Mouse (Mus musculus) ES-CJ7 (cell line): Measurements from ENCODE around the gene Hectd4.
"Not testable (repeated sequence)": the region's sequence is repeated elsewhere in the genome, so short reads cannot be mapped to it uniquely, and the experiment has no call there.

Experiments
- DNase-seq: peaks from one replicate; pipeline ENCODE4 v3.0.0; 2011; ENCODE audit warnings: low read depth, low spot score

The Hectd4 gene

GRCm38 (mm10) chr5:121219980-121220731, at the start of gene Hectd4:
Gene Hectd4 (plus strand): TSS chr5:121220219.
- peak; percentile 93 for DNase-seq

- peak; percentile 35 for DNase-seq
Observed at GRCm38 (mm10) chr5:121172835-121173234, 47.2 kb upstream of the Hectd4 start.

DNA sequence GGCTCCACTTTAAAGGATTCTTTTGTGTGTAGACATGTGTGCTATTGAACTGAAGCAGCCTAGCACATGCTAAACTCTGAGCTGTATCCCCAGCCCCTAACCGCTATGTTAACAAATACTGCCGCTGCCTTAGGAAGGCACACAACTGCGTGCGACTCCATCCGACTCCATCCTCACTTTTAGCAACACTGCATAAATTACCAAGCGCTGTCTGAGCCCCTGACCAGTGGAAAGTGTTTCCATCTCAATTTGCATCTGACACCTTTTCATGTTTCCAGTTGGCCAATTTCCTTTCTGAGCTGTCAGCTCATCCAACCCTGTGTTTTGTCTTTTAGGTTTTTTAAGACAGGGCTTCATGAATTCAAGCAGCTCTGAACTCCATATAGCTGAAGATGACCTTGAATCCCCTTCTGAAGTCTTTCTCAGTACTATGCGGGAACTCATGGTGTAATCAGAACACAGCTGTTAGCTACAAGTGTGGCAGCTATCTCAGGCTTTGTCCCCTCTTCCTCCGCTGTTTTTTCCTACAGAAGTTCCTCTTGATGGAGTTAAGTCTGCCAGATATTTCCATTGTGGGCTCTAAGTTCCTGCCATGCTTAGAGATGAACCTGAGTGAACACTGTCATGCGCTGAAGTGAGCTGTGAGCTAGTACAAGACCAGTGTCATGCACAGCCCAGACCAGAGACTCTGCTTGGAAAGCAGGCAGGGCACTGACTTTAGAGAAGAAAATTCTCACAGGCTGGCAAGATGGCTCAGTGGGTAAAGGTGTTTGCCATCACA, 40.8 kb upstream of the Hectd4 start:
- DNase-seq = no peak

DNA sequence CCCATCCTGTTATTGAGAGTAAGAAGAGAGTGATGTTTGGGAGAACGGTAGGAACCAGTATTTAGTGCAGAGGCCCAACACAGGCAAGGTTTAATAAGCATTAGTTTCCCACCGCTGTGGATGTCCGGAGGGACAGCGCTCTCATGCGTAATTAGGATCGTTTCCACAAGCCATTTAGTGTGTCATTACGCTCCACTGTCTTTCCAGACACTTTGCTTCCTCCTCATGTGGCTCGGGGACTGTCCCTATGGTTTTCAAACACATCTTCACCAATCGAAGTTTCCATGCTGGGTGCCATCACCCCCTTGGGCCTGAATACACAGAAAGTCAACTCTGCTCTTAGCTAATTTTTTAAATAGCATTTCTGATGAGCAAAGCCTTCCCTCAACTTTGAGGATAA, 36.8 kb upstream of the Hectd4 start:
- DNase-seq = no peak

DNA sequence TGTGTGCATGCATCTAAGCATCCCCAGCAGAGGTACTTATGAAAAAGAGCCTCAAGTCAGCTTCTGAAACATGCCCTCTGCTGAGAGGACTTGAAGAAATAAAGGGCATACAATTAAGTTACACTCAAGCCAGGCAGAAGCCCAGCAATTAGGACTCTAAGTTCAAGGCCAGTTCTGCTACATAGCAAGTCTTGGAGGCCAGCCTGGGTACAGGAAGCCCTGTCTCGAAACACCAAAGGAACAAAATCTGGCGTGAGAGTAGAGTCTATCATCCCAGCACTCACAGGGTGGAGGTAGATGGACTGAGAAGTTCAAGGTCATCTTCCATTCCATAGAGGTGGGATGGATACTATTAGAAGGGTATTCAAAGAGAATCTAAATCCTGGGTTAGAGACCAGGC, 35.6 kb upstream of the Hectd4 start:
- no peak for DNase-seq

DNA sequence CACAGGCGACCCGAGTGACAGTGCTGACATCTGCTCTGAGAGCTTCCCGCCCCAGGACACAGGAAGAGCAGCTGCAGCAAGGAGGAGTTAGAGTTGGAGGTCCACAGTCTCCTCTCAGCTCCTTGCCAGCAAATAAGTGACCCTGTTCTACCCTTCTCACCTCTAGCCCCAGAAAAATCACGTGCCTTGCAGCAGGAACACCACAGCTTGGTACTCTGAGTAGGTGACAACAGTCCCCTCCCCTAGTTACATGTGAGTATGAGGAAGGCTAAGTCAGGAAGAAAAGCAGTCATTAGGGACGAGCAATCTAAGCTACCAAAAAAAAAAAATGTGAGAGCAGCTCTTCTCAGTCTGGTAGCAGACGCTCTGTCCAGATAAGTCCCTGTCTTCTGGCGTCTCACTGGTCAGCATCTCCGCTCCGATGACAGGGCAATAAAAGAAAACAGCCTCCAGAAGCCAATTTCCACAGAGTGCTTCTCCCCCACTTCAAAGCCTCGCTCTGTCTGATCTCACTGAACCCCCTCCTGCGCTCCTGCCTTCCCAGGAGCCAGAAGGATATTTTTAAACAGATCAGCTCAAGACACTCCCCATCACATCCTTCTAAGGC, 35.0 kb upstream of the Hectd4 start:
- DNase-seq = no peak

GRCm38 (mm10) chr5:121187580-121188001, 32.4 kb upstream of the Hectd4 start:
- DNase-seq = no peak

DNA sequence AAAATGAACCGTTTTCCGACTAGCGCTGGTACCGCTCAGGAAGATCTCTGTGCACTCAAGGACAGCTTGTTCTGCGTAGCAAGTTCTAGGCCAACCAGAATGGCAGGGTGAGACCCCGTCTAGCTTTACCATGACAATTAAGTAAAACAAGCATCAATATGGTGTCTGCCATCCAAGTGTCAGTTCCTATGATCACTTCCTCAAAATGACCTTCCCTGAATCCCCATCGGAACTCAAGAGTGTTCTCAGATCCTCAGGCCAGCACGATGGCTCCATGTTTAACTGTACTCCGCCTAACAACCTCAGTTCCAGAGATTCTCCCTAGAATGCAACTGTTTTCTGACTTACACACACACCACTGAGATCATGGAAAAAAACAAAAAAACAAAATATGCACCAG, 31.8 kb upstream of the Hectd4 start:
- no peak for DNase-seq

GRCm38 (mm10) chr5:121189182-121189581, 30.8 kb upstream of the Hectd4 start:
- DNase-seq = no peak

GRCm38 (mm10) chr5:121190210-121190835, 29.7 kb upstream of the Hectd4 start:
- DNase-seq = no peak

GRCm38 (mm10) chr5:121190836-121191583, 29.0 kb upstream of the Hectd4 start, which contains the start of gene Ptpn11:
Gene Ptpn11 (minus strand): TSS chr5:121191397.
- peak; percentile 74 for DNase-seq

DNA sequence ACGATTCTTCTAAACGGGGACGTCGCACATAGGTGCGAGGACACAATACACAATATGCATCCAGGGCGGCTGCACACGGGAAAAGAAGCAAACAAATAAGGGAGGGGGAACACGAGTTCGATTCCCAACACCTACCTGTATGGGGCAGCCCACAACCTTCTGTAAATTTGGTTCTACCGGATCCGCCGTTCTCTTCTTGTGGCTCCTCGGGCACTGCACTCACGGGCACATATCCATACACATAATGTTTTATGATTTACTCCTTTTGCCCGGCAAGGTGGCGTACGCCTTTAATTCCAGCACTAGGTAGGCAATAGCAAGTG, 28.5 kb upstream of the Hectd4 start:
- no peak for DNase-seq

DNA sequence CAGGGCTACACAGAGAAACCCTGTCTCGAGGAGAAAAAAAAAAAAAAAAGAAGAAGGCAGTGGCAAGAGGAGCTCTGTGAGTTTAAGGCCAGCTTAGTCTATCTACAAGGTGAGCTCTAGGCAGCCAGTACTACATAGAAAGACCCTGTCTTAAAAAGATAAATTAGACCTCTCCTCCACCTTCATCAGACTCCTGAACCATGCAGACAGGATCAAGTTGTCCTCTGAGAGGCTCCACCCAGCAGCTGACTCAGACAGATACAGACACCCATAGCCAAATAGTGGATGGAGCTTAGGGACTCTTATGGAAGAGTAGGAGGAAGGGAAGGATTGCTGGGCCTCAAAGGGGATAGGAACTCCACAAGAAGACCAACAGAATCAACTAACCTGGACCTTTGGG, 25.8 kb upstream of the Hectd4 start:
- no peak for DNase-seq

DNA sequence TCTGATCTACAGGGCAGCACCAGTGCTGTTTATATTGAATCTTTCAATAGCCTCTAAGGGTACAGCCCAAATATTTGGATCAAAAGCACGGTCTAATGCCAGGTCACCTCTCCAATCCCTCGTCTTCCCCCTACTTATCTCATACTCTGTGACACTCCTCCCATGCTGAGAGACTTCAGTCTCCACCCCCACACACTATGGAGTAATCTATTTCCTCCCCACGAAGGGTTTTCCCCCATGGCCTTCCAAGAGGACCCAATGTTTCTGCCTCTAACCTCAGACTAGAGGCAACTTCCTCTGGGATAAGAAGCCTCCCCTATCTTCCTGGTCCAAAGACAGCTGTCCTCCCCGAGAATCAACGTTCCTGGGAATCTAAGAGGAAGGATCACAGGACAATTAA, 23.3 kb upstream of the Hectd4 start:
- no peak for DNase-seq

DNA sequence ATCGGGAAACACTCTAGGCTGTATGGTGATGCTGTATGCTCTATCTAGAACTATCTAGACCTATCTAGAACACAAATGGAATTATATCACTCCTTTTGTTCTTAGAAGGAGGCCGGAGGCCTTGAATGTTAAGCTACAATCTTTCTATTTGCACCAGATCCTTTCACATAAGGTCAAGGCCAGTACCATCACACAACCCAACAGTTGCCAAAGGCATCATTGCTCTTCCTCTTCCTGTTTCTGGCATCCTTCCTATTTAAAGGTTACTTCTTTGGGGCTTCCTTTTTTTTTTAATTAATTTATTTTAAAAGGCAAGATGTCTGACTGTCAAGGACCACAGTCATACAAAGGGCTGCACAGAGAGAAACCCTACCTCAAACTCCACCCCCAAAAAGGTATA, 22.7 kb upstream of the Hectd4 start:
- no peak for DNase-seq

DNA sequence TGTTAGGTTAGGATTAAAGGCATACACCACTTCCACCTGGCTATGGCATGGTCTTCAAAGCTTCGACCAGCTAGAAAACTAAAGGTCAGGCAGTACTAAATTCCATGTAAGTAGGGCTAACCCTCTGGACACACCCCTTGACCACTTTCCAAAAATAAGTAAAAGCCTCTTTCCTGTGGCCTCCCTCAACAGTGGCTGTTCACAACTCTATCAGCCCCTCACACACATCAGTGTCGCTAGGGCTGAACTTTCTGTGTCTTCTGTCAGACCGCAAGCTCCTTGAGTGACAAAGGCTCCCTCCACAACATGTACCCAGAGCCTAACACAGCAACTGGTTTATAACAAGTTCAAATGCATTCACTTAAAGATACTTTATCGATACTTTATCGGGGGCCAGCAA, 21.6 kb upstream of the Hectd4 start:
- DNase-seq = no peak

DNA sequence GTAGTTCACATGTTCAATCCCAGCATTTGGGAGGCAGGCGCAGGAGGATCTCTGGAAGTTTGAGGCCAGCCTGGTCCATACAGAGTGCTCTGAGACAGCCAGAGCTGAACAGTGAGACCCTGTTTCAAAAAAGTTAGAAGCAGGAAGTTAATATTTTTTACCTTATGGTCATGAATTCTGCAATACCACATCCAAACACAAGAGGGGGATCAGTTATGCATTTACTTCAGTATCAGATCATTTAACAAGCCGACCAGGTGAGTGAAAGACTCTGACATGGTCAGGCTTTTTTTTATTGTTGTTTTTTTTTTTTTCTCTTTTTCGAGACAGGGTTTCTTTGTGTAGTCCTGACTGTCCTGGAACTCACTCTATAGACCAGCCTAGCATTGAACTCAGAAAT, 18.3 kb upstream of the Hectd4 start:
- DNase-seq = peak; percentile 73

DNA sequence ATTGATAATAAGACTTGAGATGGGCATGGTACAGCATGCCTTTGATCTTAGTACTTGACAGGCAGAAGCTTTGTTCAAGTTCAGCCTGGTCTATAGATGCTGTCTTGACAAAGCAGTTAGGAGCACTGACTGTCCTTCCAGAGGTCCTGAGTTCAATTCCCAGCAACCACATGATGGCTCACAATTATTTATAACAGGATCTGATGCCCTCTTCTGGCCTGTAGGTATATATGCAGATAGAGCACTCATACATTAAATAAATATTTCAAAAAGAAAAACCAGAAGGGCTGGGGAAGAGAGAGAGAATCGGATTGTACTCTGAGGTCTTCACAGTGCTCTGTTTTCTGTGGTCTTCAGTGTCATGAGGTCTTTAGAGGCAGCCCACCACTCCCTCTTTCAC, 17.6 kb upstream of the Hectd4 start:
- DNase-seq = no peak

- DNase-seq = peak; percentile 92
Observed at GRCm38 (mm10) chr5:121204132-121205089, 15.6 kb upstream of the Hectd4 start, which contains the start of gene Rpl6. Gene Rpl6 (plus strand): TSS chr5:121204481.

- DNase-seq = not testable (repeated sequence)
Observed at GRCm38 (mm10) chr5:121205537-121206130, 14.4 kb upstream of the Hectd4 start.
